In genomic region chr5:53142587-53142986, GRCm38 (mm10) we compare ENCODE assay signal across 15 mouse cellular contexts.
DNase-seq lines count a peak whose midpoint lies in the region; ATAC-seq and TF ChIP-seq lines count a peak whose summit lies in the region.
"Had no signal": no experiment of that assay in that cellular context is flagged by ENCODE, and none has a peak within 500 bp of the region (broad histone marks: within the 10 kb centered on the region; RNA-seq: fewer than 3 reads in every experiment).

No protein-coding gene starts in this region.

- no peak overlapping the region for H3K9ac ChIP-seq in MEL (ENCODE audit: control insufficient read depth, low read depth, low read length, poor library complexity, severe bottlenecking)
- H3K9ac ChIP-seq in hindbrain, embryonic 11.5 days (ENCODE audit: low read depth, low read length): no peak overlapping the region
- H3K9ac ChIP-seq: embryonic facial prominence, embryonic 15.5 days; limb, embryonic 12.5 days had no signal

- no peak for ATAC-seq in erythroid progenitor cell, adult 5-6 weeks (replicated peaks; ENCODE audit: low FRiP score, poor library complexity, severe bottlenecking)
- no peak for ATAC-seq in hindbrain, embryonic 11.5 days (ENCODE audit: low FRiP score)
- ATAC-seq: intestine, embryonic 16.5 days had no signal

- TF ChIP-seq POLR2A in MEL (IDR thresholded peaks at IDR 0.05; ENCODE audit: control insufficient read depth in 1 of 2, insufficient read depth in 1 of 2, low read depth in 1 of 2, low read length in 2 of 2, poor library complexity in 1 of 2): no peak

- H3K4me2 ChIP-seq in hindbrain, embryonic 11.5 days (replicated peaks; ENCODE audit: low read depth, low read length): no peak overlapping the region
- H3K4me2 ChIP-seq: embryonic facial prominence, embryonic 15.5 days; limb, embryonic 12.5 days had no signal

- peaks cover 0 to 5% of the 10 kb centered on the region in 2 experiments; a peak in 1 of 4 replicates for H3K4me1 ChIP-seq in MEL (ENCODE audit: control insufficient read depth in 1 of 2, insufficient read depth in 2 of 2, low read length in 2 of 2)
- peaks cover 3% of the 10 kb centered on the region; the same call in 1 of the 2 replicates for H3K4me1 ChIP-seq in hindbrain, embryonic 11.5 days (replicated peaks; ENCODE audit: control insufficient read depth, insufficient read depth, low read length)
- H3K4me1 ChIP-seq: embryonic facial prominence, embryonic 15.5 days had no signal

- TF ChIP-seq EP300 in MEL (IDR thresholded peaks at IDR 0.05; ENCODE audit: low read depth in 1 of 2, low read length in 2 of 2): no peak

- no peak overlapping the region for H3K4me3 ChIP-seq in MEL (ENCODE audit: control insufficient read depth in 1 of 2, insufficient read depth in 1 of 2, low read depth in 2 of 2, low read length in 2 of 2)
- H3K4me3 ChIP-seq in hindbrain, embryonic 11.5 days (ENCODE audit: low read depth, low read length): no peak overlapping the region
- H3K4me3 ChIP-seq: embryonic facial prominence, embryonic 15.5 days; hindbrain, embryonic 10.5 days; limb, embryonic 12.5 days had no signal

- H3K79me2 ChIP-seq in MEL (ENCODE audit: control insufficient read depth, insufficient read depth, low read length, poor library complexity): no peaks in the 10 kb centered on the region

- peak; percentile 81 for DNase-seq in layer of hippocampus, adult 11-12 months (ENCODE audit: low spot score)
- DNase-seq in layer of hippocampus, postnatal 14 days (ENCODE audit: low spot score in 2 of 2): no peak
- DNase-seq in MEL (ENCODE audit: low read depth, low spot score): peak; percentile 35
- peak; percentile 82 for DNase-seq in cerebellum, adult 11 months
- peak; percentile 86 to 87 for DNase-seq in cerebellum, postnatal 36 days
- no peak for DNase-seq in kidney, postnatal 4 days
- no peak for DNase-seq in hindbrain, embryonic 11.5 days (ENCODE audit: low spot score)
- DNase-seq: gastrocnemius, postnatal 25 days; kidney, postnatal 25 days; thymus, adult 2 months had no signal

- WGBS in hindbrain, embryonic 11.5 days: 87% methylated on average over 5 of the region's 5 CpGs

- no peaks in the 10 kb centered on the region for H3K27me3 ChIP-seq in MEL (ENCODE audit: control insufficient read depth in 1 of 2, insufficient read depth in 2 of 2, low read length in 2 of 2)
- H3K27me3 ChIP-seq in hindbrain, embryonic 11.5 days (ENCODE audit: control insufficient read depth, insufficient read depth, low read length): no peaks in the 10 kb centered on the region
- H3K27me3 ChIP-seq: embryonic facial prominence, embryonic 15.5 days; limb, embryonic 12.5 days had no signal

- H3K27ac ChIP-seq in MEL (ENCODE audit: control insufficient read depth, low read depth, low read length): no peak overlapping the region
- no peak overlapping the region for H3K27ac ChIP-seq in hindbrain, embryonic 11.5 days (ENCODE audit: low read depth, low read length)
- H3K27ac ChIP-seq: embryonic facial prominence, embryonic 15.5 days; hindbrain, embryonic 10.5 days; limb, embryonic 12.5 days had no signal

- no peak for TF ChIP-seq RAD21 in MEL (IDR thresholded peaks at IDR 0.05; ENCODE audit: low read depth, low read length)

- H3K9me3 ChIP-seq in MEL (replicated peaks; ENCODE audit: insufficient read depth, low read length): no peaks in the 10 kb centered on the region
- no peaks in the 10 kb centered on the region for H3K9me3 ChIP-seq in hindbrain, embryonic 11.5 days (ENCODE audit: control insufficient read depth, low read length)
- H3K9me3 ChIP-seq: embryonic facial prominence, embryonic 15.5 days; limb, embryonic 12.5 days had no signal

- TF ChIP-seq CTCF in MEL (IDR thresholded peaks at IDR 0.05 in 2 of 3, conservative IDR thresholded peaks at IDR 0.05 in 1 of 3; ENCODE audit: control insufficient read depth in 1 of 3, insufficient read depth in 1 of 3, low read depth in 2 of 3, low read length in 3 of 3, poor library complexity in 1 of 3, severe bottlenecking in 1 of 3): no peak

- H3K36me3 ChIP-seq in MEL (ENCODE audit: control insufficient read depth in 1 of 2, insufficient read depth in 2 of 2, low read length in 2 of 2): peaks cover 0 to 4% of the 10 kb centered on the region in 2 experiments; a peak in 2 of 4 replicates
- H3K36me3 ChIP-seq in hindbrain, embryonic 11.5 days (ENCODE audit: control insufficient read depth, insufficient read depth, low read length): no peaks in the 10 kb centered on the region
- H3K36me3 ChIP-seq: embryonic facial prominence, embryonic 15.5 days; limb, embryonic 12.5 days had no signal

TF ChIP-seq in MEL, 35 proteins besides CTCF, POLR2A, EP300 and RAD21:
- TF ChIP-seq BHLHE40 (IDR thresholded peaks at IDR 0.05; ENCODE audit: borderline replicate concordance, low read depth, low read length): no peak
- TF ChIP-seq JUND (IDR thresholded peaks at IDR 0.05; ENCODE audit: low read depth, low read length): no peak
- TF ChIP-seq POLR2AphosphoS5 (IDR thresholded peaks at IDR 0.05; ENCODE audit: borderline replicate concordance, low read depth, low read length): no peak
- TF ChIP-seq SIN3A (IDR thresholded peaks at IDR 0.05; ENCODE audit: low read length): no peak
- no peak for TF ChIP-seq ZKSCAN1 (IDR thresholded peaks at IDR 0.05; ENCODE audit: low read depth, low read length)
- TF ChIP-seq POLR2AphosphoS2 (IDR thresholded peaks at IDR 0.05; ENCODE audit: low read length): no peak
- TF ChIP-seq KAT2A (conservative IDR thresholded peaks at IDR 0.05; ENCODE audit: low read depth, low read length): no peak
- TF ChIP-seq NRF1 (IDR thresholded peaks at IDR 0.05; ENCODE audit: insufficient read depth, low read depth, low read length, poor library complexity, severe bottlenecking): no peak
- no peak for TF ChIP-seq MEF2A (IDR thresholded peaks at IDR 0.05; ENCODE audit: extremely low read depth, insufficient replicate concordance, low read depth, low read length, poor library complexity, severe bottlenecking)
- TF ChIP-seq RCOR1 (IDR thresholded peaks at IDR 0.05; ENCODE audit: low read depth, low read length): no peak
- no peak for TF ChIP-seq USF2 (IDR thresholded peaks at IDR 0.05; ENCODE audit: borderline replicate concordance in 1 of 2, insufficient read depth in 1 of 2, low read depth in 1 of 2, low read length in 2 of 2)
- TF ChIP-seq TBP (IDR thresholded peaks at IDR 0.05; ENCODE audit: low read depth, low read length): no peak
- no peak for TF ChIP-seq E2F4 (IDR thresholded peaks at IDR 0.05; ENCODE audit: borderline replicate concordance, low read depth, low read length)
- TF ChIP-seq ELF1 (IDR thresholded peaks at IDR 0.05; ENCODE audit: low read depth, low read length): no peak
- TF ChIP-seq MXI1 (IDR thresholded peaks at IDR 0.05; ENCODE audit: low read depth, low read length): no peak
- no peak for TF ChIP-seq TAL1 (IDR thresholded peaks at IDR 0.05; ENCODE audit: low read length)
- no peak for TF ChIP-seq GABPA (IDR thresholded peaks at IDR 0.05; ENCODE audit: low read depth, low read length)
TF ChIP-seq in MEL: peak in this region for 0.

Comparison
In these comparisons a context has a peak if more than half of its experiments do, and no peak if none do; other contexts are left out.
1. DNase-seq: peak in layer of hippocampus, adult 11-12 months (single experiment), MEL (single experiment), cerebellum, adult 11 months (single experiment) and cerebellum, postnatal 36 days (2 of 2); none in layer of hippocampus, postnatal 14 days (0 of 2), kidney, postnatal 4 days (0 of 2) and hindbrain, embryonic 11.5 days (single experiment).